Mouse (Mus musculus) cerebellum, adult 2 months (tissue): Measurements from ENCODE around the gene Entpd4b.
"Not testable (repeated sequence)": the region's sequence is repeated elsewhere in the genome, so short reads cannot be mapped to it uniquely, and the experiment has no call there.

ENCODE experiments used
- CTCF ChIP-seq: fragments of 200-500 bp; IDR thresholded peaks from 2 replicates; pipeline ENCODE4 v1.5.1; 2011; ENCODE audit warnings: low read depth, mild to moderate bottlenecking, control low read depth, low read length, moderate library complexity, borderline replicate concordance; ENCODE audit not compliant: insufficient read depth
- POLR2A ChIP-seq: fragments of 200-500 bp; IDR thresholded peaks from 2 replicates; pipeline ENCODE4 v1.6.1; 2011; ENCODE audit warnings: low read length, control low read depth, borderline replicate concordance; ENCODE audit not compliant: insufficient read depth

DNA sequence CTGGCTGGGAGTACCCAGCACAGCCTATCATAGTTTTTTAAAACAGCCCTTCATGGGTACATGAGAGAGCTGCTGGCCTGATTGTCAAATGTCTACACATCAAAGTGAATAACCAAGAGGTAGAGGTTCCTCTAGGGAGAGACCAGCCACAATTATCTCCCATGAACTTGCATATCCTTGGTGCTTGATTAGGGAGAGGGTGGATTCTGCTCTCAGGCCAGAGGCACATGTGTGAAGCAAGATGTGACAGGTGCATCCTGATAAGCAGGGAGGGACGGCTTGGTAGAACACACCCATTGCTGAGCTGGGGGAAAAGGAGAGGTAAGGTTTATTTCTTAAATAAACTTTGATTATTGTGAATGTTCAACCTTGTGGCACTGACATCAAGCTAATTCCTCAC lies 32.2 kb upstream of the Entpd4b start:
- not testable (repeated sequence) for TF ChIP-seq CTCF, POLR2A
